ENCODE assay signal across 7 mouse cellular contexts in genomic region chr6:54816388-54817065, GRCm38 (mm10). TPM values are rescaled to one million over a fixed set of nuclear protein-coding genes. Genes with fewer than 3 reads are reported as not detected.
A peak's percentile ranks its signal among the peaks of the same experiment; 100 is the strongest.
DNase-seq lines count a peak whose midpoint lies in the region; ATAC-seq lines count a peak whose summit lies in the region.

Gene Znrf2 (plus strand): TSS chr6:54816916.

- H3K4me2 ChIP-seq in intestine, embryonic 15.5 days (replicated peaks): peak within 1 kb of the TSS; percentile 54

- H3K4me3 ChIP-seq in intestine, embryonic 15.5 days (replicated peaks): peak within 1 kb of the TSS; percentile 82
- H3K4me3 ChIP-seq in midbrain, embryonic 10.5 days: peak within 1 kb of the TSS; percentile 81

- intact Hi-C loops in gastrocnemius, postnatal 36 days (cut with DNase I): loop anchor here (2.0 to 5.0 kb wide), 2 partner anchors 91 to 222 kb away; partner anchors contain the start of gene Plekha8
- intact Hi-C loops in left cerebral cortex, postnatal 25 days (cut with DNase I): loop anchor here (2.0 to 5.0 kb wide), 3 partner anchors 114 to 224 kb away; partner anchors contain the start of gene Ggct

- peak within 1 kb of the TSS; percentile 98 for H3K27ac ChIP-seq in intestine, embryonic 15.5 days
- peak within 1 kb of the TSS; percentile 94 for H3K27ac ChIP-seq in midbrain, embryonic 10.5 days (replicated peaks)

- H3K9me3 ChIP-seq in intestine, embryonic 15.5 days: no peaks in the 10 kb centered on the region
- no peaks in the 10 kb centered on the region for H3K9me3 ChIP-seq in midbrain, embryonic 10.5 days (replicated peaks)

- H3K27me3 ChIP-seq in intestine, embryonic 15.5 days (replicated peaks): no peaks in the 10 kb centered on the region
- peaks cover 11% of the 10 kb centered on the region for H3K27me3 ChIP-seq in midbrain, embryonic 10.5 days (ENCODE audit: low read depth, poor library complexity, severe bottlenecking)

- WGBS in intestine, embryonic 15.5 days: under 1% methylated on average over 88 of the region's 88 CpGs
- WGBS in midbrain, embryonic 10.5 days: 1% methylated on average over 88 of the region's 88 CpGs

- peak within 1 kb of the TSS; percentile 93 for H3K9ac ChIP-seq in intestine, embryonic 15.5 days

- no peaks in the 10 kb centered on the region for H3K36me3 ChIP-seq in intestine, embryonic 15.5 days
- no peaks in the 10 kb centered on the region for H3K36me3 ChIP-seq in midbrain, embryonic 10.5 days

- ATAC-seq in intestine, embryonic 15.5 days: peak; percentile 99

- H3K4me1 ChIP-seq in intestine, embryonic 15.5 days (replicated peaks): peaks cover 12% of the 10 kb centered on the region; the same call in 1 of the 2 replicates
- H3K4me1 ChIP-seq in midbrain, embryonic 10.5 days: peaks cover 40% of the 10 kb centered on the region

- peak; percentile 98 for DNase-seq in adrenal gland, adult 2 months
- DNase-seq in embryo, embryonic 11.5 days (ENCODE audit: low read depth, low spot score): peak; percentile 97
- DNase-seq in gastrocnemius, postnatal 36 days: peak; percentile 88 to 93
- DNase-seq in left cerebral cortex, postnatal 25 days (ENCODE audit: low spot score in 2 of 2): peak; percentile 93 to 96
- peak; percentile 99 for DNase-seq in midbrain, embryonic 10.5 days (ENCODE audit: low spot score)
- DNase-seq in right cerebral cortex, postnatal 4 days: peak; percentile 96

RNA-seq across cellular contexts. Expression of gene Znrf2, which starts in this region (rescaled TPM):
- total RNA-seq in adrenal gland, adult 2 months (2021): 10 to 100 TPM; 39.2 to 54.0 TPM
- 75.3 and 107 TPM in 2 replicates for polyA plus RNA-seq in adrenal gland, adult 2 months (2012; rRNA removed)
- 10 to 100 TPM; 13.1 to 13.6 TPM for total RNA-seq in gastrocnemius, postnatal 36 days (2021)
- 5.8 and 6.5 TPM in 2 replicates for polyA plus RNA-seq in intestine, embryonic 15.5 days (2015; fragmentation: Nextera tagmentation; extraction: Ambion mirVana)
- total RNA-seq in left cerebral cortex, postnatal 25 days (2021): 10 to 100 TPM; 16.0 to 18.1 TPM
- 2.2 and 2.4 TPM in 2 replicates for polyA plus RNA-seq in midbrain, embryonic 10.5 days (2016; fragmentation: Nextera tagmentation; extraction: Ambion mirVana)

Comparison
In these comparisons a context has a peak if more than half of its experiments do, and no peak if none do; other contexts are left out.
1. Peak in every context shown above with its lines: DNase-seq, ATAC-seq, H3K4me3 ChIP-seq and H3K27ac ChIP-seq.
2. RNA of gene Znrf2 (polyA plus RNA-seq): 75.3 to 107 TPM in adrenal gland, adult 2 months; 5.8 to 6.5 TPM in intestine, embryonic 15.5 days and 2.2 to 2.4 TPM in midbrain, embryonic 10.5 days; every median in the first group is over 10 times any median in the second.